Mouse (Mus musculus) left cerebral cortex, adult 8-10 months (tissue): ENCODE measurements around the gene Pln. TPM values are rescaled to one million over a fixed set of nuclear protein-coding genes. Genes with fewer than 3 reads are reported as not detected.

Experiments used
- DNase-seq, 2 experiments: peaks; one replicate each; pipeline ENCODE4 v3.0.0; 2022; ENCODE audit warnings: low spot score in 2 of 2
- total RNA-seq, 4 experiments: library from RNA; stranded (reverse); gene quantifications; 2 replicates each; pipeline ENCODE4 v1.2.4; 2022

Pln gene
- 1 to 10 TPM; 1.4 to 7.0 (median 3.6) TPM for total RNA-seq

DNA sequence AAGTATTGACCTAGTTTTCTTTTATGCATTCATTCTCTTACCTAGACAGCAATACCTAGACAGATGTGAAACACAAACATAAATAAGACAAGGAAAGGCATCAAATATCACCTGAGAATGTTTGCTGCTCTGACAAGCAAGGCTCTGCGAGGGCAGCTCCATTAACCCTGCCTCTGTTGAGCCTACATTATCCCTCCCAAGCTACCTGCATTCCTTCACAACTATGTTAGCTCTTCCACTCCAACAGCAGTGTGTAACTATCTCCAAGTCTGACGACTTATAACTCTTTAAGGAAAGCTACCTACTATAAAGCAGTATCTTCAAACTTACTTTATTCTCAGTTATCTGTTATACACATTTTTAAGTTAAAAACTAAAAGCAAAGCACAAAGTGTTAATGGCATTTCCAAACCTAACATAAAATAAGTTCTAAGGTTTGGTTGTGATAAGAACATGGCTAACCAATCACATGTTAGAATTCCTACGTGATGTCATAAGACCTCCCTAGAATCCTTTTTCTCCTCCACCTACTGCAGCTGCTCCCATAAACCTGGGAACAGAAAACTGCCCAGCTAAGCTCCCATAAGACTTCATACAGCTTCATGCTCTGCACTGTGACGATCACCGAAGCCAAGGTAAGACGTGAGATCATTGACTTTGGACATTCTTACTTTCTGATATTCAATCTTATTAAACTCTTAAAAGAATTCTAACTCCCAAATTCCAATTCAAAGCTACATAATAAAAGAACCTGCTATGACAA lies at the start of gene Pln:
Gene Pln, plus strand, starts transcription at position 506 of the 762 bp plus-strand sequence.
- no peak for DNase-seq

DNA sequence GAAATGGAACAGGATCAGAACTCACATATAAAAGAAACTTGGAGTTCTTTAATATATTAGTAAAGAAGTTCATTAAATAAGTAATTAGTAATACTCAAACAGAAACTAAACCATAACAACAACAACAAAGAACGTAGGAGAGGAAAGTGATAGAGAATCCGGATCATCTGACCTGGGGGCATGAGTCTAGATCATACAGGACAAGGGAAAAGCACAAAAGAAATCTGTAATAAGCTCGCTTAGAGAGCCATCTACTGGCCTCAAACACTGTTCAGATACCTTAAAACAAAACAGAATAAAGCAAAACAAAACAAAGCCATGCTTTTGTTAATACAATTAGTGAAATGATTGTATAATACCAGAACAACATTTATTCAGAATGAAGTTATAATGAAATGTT lies 31.6 kb upstream of the Pln start:
- no peak for DNase-seq

- no peak for DNase-seq
These were observed 30.8 kb upstream of the Pln start for GRCm38 (mm10) chr10:53306674-53307073.

GRCm38 (mm10) chr10:53323367-53323766 lies 14.1 kb upstream of the Pln start:
- DNase-seq, result no peak

DNA sequence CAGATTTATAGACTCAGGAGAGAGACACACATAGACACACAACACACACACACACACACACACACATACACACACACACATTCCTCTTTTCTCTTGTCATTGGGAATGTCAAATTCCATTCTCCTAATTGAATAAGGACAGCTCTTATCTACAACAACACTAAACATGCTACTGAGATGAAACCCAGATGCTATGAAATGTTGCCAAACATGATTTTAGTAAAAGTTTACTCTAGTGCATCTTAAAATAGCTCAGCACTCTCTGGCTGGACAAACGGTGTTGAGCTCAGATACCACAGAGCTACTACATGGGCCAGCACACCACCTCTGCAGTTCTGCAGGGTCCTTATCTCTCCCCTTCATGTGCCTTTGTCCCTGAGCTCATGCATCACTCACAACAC lies 12.8 kb upstream of the Pln start:
- no peak for DNase-seq

DNA sequence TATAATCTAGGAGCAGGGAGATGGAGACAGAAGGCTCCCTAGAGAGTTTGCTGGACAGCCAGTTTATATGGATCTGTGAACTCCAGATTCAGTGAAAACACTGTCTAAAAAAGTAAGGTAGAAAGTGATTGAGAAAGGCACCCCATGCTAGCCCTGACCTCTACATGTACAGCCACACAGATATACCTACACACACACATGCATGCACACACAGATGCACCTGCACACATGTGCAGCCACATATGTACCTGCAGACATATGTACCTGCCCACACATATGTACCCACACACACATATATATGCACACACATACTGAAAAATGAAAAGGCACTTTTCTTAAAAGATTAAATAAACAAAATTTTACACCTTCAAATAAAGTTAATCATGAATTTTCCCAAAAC lies 11.1 kb upstream of the Pln start:
- no peak for DNase-seq

DNA sequence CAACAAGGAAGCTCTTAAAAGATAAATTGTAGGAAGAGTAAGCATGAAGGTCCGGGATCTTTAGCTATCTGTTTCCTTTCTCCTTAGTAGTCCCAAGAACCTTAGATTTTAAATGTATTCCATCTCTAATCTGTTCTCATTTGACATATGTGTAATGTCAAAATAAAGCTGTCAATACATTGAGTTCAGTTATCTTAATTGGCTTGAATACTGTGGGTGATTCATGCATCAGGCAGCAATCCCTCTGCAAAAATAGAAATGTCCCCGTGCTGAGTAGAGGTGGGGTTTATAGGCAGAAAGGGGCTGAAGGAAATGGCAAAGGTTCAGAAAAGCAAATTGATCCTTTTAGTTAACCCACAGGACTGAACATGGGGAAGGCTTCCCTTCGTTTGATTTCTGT lies 8.2 kb upstream of the Pln start:
- DNase-seq, result no peak

- DNase-seq, result no peak
These were observed 4.7 kb upstream of the Pln start for GRCm38 (mm10) chr10:53332752-53333151.

GRCm38 (mm10) chr10:53335266-53335665 lies 2.2 kb upstream of the Pln start:
- no peak for DNase-seq

- DNase-seq, result no peak
These were observed 1.5 kb upstream of the Pln start for GRCm38 (mm10) chr10:53335974-53336373.

GRCm38 (mm10) chr10:53339045-53339444 lies 1.6 kb downstream of the Pln start:
- DNase-seq, result no peak

DNA sequence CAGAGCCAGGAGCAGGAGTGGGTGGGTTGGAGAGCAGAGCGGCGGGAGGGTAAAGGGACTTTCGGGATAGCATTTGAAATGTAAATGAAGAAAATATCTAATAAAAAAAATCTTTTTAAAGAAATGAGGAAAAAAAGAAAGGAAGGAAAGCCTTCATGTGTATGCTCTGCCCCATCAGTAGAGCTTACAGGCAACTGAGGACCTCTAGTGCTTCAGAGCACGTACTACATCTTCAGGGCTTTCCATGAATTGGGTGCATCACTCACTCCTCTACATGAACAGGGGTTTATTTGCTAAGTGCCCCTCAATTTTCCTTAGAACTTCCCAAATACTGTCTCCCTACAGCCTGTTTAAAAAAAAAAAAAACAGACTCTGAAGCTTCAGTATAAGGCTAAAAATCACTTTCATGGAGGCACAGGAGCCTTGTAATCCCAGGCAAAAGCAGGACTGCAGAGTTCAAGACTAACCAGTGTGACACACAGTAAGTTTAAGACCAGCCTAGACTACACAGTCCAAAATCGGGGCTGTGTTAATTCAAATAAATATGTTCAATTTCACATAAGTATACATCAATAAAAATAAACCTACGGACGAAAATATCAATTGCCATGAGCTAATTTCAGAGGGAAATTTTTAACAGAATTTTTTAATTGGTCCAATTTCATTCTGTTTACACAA lies 4.0 kb downstream of the Pln start:
- no peak for DNase-seq

DNA sequence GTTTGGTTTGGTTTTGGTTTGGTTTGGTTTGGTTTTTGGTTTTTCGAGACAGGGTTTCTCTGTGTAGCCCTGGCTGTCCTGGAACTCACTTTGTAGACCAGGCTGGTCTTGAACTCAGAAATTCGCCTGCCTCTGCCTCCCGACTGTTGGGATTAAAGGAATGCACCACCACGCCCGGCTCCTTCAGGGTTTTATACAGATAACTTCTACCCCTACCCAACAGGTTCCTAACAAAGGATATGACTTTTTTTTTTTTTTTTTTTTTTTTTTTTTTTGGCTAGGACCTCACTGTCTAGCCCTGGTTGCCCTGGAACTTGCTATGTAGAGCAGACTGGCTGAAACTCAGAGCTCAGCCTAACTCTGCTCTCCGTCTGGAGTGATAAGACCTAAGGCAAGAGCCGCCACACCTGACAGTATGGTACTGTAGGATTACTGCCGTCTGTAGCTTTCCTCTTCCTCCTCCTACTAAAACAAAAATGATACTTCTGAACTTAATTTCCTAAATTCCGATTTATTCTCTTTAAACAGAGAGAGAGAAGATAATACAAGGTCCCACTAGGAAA lies 4.8 kb downstream of the Pln start:
- DNase-seq, result no peak

DNA sequence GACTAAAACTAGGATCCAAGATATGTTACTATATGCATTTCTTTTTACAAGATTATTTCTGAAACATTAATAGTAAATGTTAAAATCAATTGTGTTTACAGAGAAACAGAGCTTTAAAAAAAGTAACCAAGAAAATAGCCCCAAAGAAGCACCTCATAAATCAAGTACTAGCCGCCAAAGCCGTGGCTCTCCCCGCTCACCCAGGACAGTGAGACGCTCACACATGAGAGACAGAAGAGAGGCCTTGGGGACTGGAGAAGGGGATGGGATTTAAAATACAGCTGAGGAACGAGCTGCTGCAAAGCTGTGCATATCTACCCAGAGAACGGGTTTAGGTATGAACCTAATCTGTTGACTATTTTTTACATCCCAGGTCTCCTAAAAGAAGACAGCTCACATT lies 5.9 kb downstream of the Pln start:
- no peak for DNase-seq

- no peak for DNase-seq
These were observed 6.4 kb downstream of the Pln start for GRCm38 (mm10) chr10:53343865-53344264.

GRCm38 (mm10) chr10:53345508-53345907 lies 8.0 kb downstream of the Pln start:
- DNase-seq, result no peak

GRCm38 (mm10) chr10:53346506-53346905 lies 9.0 kb downstream of the Pln start:
- DNase-seq, result no peak

DNA sequence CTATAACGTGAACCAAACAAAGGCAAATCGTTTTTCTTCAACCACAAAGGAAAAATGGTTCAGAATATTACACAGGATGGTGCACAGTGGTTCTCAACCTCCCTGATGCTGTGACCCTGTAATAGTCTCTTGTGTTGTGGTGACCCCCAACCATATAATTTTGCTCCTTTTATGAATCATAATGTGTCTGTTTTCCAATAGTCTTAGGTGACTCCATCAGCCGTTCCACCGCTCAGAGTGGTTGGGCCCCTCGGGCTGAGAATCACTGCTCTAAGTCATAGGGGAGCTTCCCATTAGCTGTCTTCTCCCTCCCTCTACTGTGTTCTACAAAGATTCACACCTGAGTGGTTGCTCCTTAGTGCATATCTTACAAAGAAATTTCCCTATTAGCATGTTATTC lies 9.4 kb downstream of the Pln start:
- no peak for DNase-seq

DNA sequence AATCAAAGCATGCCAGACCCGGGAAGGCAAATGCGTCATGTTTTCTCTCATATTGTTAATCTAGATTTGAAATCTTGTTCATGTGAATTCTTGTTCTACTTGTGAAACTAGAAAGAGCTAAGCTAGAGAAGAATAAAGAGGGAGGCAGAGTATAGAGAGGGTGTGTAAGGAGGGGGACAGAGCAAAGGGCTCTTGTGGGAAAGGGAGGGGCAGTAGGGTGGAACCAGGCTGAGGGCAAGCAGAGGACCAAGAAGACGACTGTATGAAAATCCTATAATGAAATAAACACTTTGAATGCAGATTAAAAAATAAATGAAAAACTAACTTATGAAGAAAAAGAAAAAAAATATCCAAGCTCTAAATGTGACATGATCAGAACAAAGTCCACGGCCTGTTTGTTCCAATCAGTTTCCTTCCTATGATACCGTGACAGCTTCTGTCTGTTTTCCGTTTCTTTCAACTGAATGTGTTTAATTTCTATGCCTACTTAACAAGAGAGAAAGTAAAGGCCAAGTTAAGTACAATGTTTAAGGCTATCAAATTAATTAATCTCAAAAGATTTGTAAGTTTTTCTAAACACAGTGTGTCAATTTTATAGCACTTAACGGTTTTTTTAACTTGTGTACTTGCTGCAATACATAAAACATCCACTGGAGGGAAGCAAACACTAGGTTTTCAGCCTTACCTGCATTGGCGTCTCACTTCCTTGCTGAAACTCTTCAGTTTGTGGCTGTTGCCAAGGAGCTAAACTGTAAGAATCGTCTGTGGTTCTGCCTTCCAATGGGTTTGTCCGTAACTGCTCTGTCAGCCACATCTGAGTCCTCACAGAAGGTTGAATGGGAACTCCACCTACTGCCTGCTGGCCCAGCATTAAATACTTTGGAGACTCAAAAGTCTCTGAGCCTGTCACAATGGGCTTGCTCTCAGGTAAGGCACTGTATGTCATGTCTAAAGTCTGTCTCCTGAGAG lies 10.6 kb downstream of the Pln start:
- peak; percentile 40 to 44 for DNase-seq

GRCm38 (mm10) chr10:53349254-53349653 lies 11.8 kb downstream of the Pln start:
- no peak for DNase-seq

GRCm38 (mm10) chr10:53353665-53354064 lies 16.2 kb downstream of the Pln start:
- no peak for DNase-seq

- DNase-seq, result no peak
These were observed 21.5 kb downstream of the Pln start for GRCm38 (mm10) chr10:53359016-53359415.
